Mouse (Mus musculus): ENCODE data around the gene Capn2.

GRCm38 (mm10) chr1:182523692-182524091 lies 6.3 kb upstream of the Capn2 start:
- no peak for TF ChIP-seq POLR2A (IDR thresholded peaks at IDR 0.05; ENCODE audit: control insufficient read depth, low read depth, low read length)
- no peak for TF ChIP-seq CTCF (IDR thresholded peaks at IDR 0.05; ENCODE audit: control insufficient read depth, insufficient read depth, insufficient replicate concordance, low read depth, low read length)
